Mouse (Mus musculus): ENCODE measurements at regions not wholly inside any gene's neighbourhood (a gene's known extent, or its start where the extent isn't known, plus 50 kb on each side); places are given as distances from the start of the nearest gene placed in this dataset.

GRCm38 (mm10) chr6:39283761-39284415, 77.3 kb upstream of the Kdm7a start:
- DNase-seq (ENCODE audit: low spot score) = no peak

GRCm38 (mm10) chr6:39278317-39278716, 71.7 kb upstream of the Kdm7a start:
- no peak for DNase-seq (ENCODE audit: low spot score)

GRCm38 (mm10) chr6:39274774-39275502, 68.3 kb upstream of the Kdm7a start:
- no peak for DNase-seq (ENCODE audit: low spot score)

GRCm38 (mm10) chr6:39273427-39273826, 66.8 kb upstream of the Kdm7a start:
- no peak for DNase-seq (ENCODE audit: low spot score)

- DNase-seq (ENCODE audit: low spot score) = no peak
Measured at GRCm38 (mm10) chr6:39270457-39270856, 63.9 kb upstream of the Kdm7a start.

- DNase-seq (ENCODE audit: low spot score) = no peak
Measured at GRCm38 (mm10) chr6:39269706-39270105, 63.1 kb upstream of the Kdm7a start.

- no peak for DNase-seq (ENCODE audit: low spot score)
Measured at GRCm38 (mm10) chr6:39268647-39269428, 62.2 kb upstream of the Kdm7a start.

- DNase-seq (ENCODE audit: low spot score) = no peak
Measured at GRCm38 (mm10) chr6:39264722-39265121, 58.1 kb upstream of the Kdm7a start.

- no peak for DNase-seq (ENCODE audit: low spot score)
Measured at GRCm38 (mm10) chr6:39263615-39264014, 57.0 kb upstream of the Kdm7a start.

GRCm38 (mm10) chr6:39261951-39262350, 55.4 kb upstream of the Kdm7a start:
- no peak for DNase-seq (ENCODE audit: low spot score)

- peak; percentile 56 for DNase-seq (ENCODE audit: low spot score)
Measured at GRCm38 (mm10) chr6:39260480-39260879, 53.9 kb upstream of the Kdm7a start.

GRCm38 (mm10) chr6:39259129-39259528, 52.5 kb upstream of the Kdm7a start:
- peak; percentile 60 for DNase-seq (ENCODE audit: low spot score)

- peak; percentile 49 for DNase-seq (ENCODE audit: low spot score)
Measured at GRCm38 (mm10) chr6:39258656-39259055, 52.1 kb upstream of the Kdm7a start.

GRCm38 (mm10) chr6:39257667-39258395, 51.2 kb upstream of the Kdm7a start:
- peak; percentile 44 for DNase-seq (ENCODE audit: low spot score)

GRCm38 (mm10) chr6:39257111-39257571, 50.6 kb upstream of the Kdm7a start:
- DNase-seq (ENCODE audit: low spot score) = peak; percentile 30

- peak; percentile 70 for DNase-seq (ENCODE audit: low spot score)
Measured at GRCm38 (mm10) chr6:39256304-39257103, 49.9 kb upstream of the Kdm7a start.
